Mouse (Mus musculus) thymus, adult 2 months (tissue): ENCODE measurements around the gene Card9.

Source experiments
- CTCF ChIP-seq: fragments of 200-500 bp; IDR thresholded peaks from 2 replicates; pipeline ENCODE4 v1.5.1; 2012; ENCODE audit warnings: mild to moderate bottlenecking, control low read depth, low read length, moderate library complexity, borderline replicate concordance; ENCODE audit not compliant: control insufficient read depth, poor library complexity, insufficient read depth; ENCODE audit errors: extremely low read depth
- POLR2A ChIP-seq: fragments of 200-500 bp; IDR thresholded peaks from 2 replicates; pipeline ENCODE4 v1.6.1; 2012; ENCODE audit warnings: mild to moderate bottlenecking, low read length, control low read depth, moderate library complexity; ENCODE audit not compliant: control insufficient read depth, poor library complexity, insufficient read depth; ENCODE audit errors: extremely low read depth

DNA sequence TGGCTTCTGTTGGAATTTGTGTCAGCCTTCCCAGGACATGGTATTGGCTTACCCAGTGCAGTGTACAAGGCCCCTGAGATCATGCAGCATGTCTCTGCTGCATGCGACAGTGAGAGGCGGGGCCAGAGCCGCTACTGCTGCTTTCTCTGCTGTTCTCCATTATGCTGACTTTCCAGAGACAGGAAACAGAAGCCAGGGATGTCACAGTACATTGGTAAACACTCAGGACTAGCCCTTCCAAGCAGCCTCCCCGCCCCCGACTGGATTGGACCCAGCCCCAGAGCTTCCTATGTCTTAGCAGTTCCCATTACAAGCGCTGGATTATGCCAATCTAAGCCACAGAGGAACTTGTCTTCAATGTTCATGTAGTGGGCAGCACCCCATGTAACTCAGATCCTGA, 12.5 kb downstream of the Card9 start:
- TF ChIP-seq CTCF (no peak), POLR2A (no peak)
